Mouse (Mus musculus) hindbrain, embryonic 13.5 days (tissue): ENCODE results near the gene Slc45a3. TPM values are rescaled to one million over a fixed set of nuclear protein-coding genes. Genes with fewer than 3 reads are reported as not detected.

ENCODE experiments used
- ATAC-seq: fragments of 200-750 bp; cut with Nextera tagmentation; 2 replicates; pipeline ENCODE4 v1.8.0; 2017; ENCODE audit warnings: moderate TSS enrichment; ENCODE audit not compliant: low FRiP score
- H3K27ac ChIP-seq: fragments of 300-500 bp; sonication (generic); 2 replicates; pipeline ENCODE4 v1.5.1; 2015; ENCODE audit warnings: inconsistent platforms, mild to moderate bottlenecking, moderate library complexity
- H3K27me3 ChIP-seq: fragments of 300-500 bp; sonication (generic); 2 replicates; pipeline ENCODE4 v1.6.1; 2015; ENCODE audit warnings: mild to moderate bottlenecking, inconsistent platforms
- H3K36me3 ChIP-seq: fragments of 300-500 bp; sonication (generic); 2 replicates; pipeline ENCODE4 v1.6.1; 2015; ENCODE audit warnings: mild to moderate bottlenecking, inconsistent platforms
- H3K4me1 ChIP-seq: fragments of 300-500 bp; sonication (generic); replicated peaks from 2 replicates; pipeline ENCODE4 v1.6.1; 2015; ENCODE audit warnings: inconsistent platforms
- H3K4me2 ChIP-seq: fragments of 300-500 bp; sonication (generic); 2 replicates; pipeline ENCODE4 v1.6.1; 2015; ENCODE audit warnings: inconsistent platforms, mild to moderate bottlenecking, moderate library complexity
- H3K4me3 ChIP-seq: fragments of 300-500 bp; sonication (generic); 2 replicates; pipeline ENCODE4 v1.5.1; 2015; ENCODE audit warnings: mild to moderate bottlenecking, inconsistent platforms
- H3K9ac ChIP-seq: fragments of 300-500 bp; sonication (generic); 2 replicates; pipeline ENCODE4 v1.6.1; 2015; ENCODE audit warnings: mild to moderate bottlenecking, inconsistent platforms
- H3K9me3 ChIP-seq: fragments of 300-500 bp; sonication (generic); 2 replicates; pipeline ENCODE4 v1.6.1; 2016; ENCODE audit warnings: inconsistent platforms
- WGBS: fragments of 180-500 bp; shearing (Covaris S2); methylation state at CpG from one replicate; pipeline ENCODE4 v1.1.7; 2015; 5-methylcytosine and 5-hydroxymethylcytosine counted together
- polyA plus RNA-seq: library from polyadenylated mRNA; unstranded; fragments of >200 nt; fragmentation: Nextera tagmentation; extraction: Ambion mirVana; gene quantifications from 2 replicates; pipeline ENCODE4 v1.2.1, GENCODE M21; 2015

Gene Slc45a3
- polyA plus RNA-seq, 1 experiment from 2014 or later, result 1.8 TPM

- H3K27ac ChIP-seq, result no peak overlapping the region
- peaks cover 54% of the 10 kb centered on the region for H3K36me3 ChIP-seq
- H3K4me3 ChIP-seq, result no peak overlapping the region
- ATAC-seq, result no peak
- no peaks in the 10 kb centered on the region; the same call in 1 of the 2 replicates for H3K4me1 ChIP-seq
- no peaks in the 10 kb centered on the region for H3K27me3 ChIP-seq
- no peak overlapping the region for H3K9ac ChIP-seq
- 93% methylated on average over 1 of the region's 1 CpGs for WGBS
- no peak overlapping the region for H3K4me2 ChIP-seq
- H3K9me3 ChIP-seq, result no peaks in the 10 kb centered on the region
Observed at GRCm38 (mm10) chr1:132016691-132017090, 53.9 kb downstream of the Slc45a3 start.

- H3K9me3 ChIP-seq, result no peaks in the 10 kb centered on the region
- no peak overlapping the region for H3K4me2 ChIP-seq
- no peaks in the 10 kb centered on the region for H3K27me3 ChIP-seq
- no peak overlapping the region for H3K4me3 ChIP-seq
- ATAC-seq, result no peak
- H3K4me1 ChIP-seq, result no peaks in the 10 kb centered on the region
- no peak overlapping the region for H3K27ac ChIP-seq
- H3K36me3 ChIP-seq, result peaks cover 78% of the 10 kb centered on the region
- no peak overlapping the region for H3K9ac ChIP-seq
- WGBS, result 95% methylated on average over 7 of the region's 7 CpGs
Observed at GRCm38 (mm10) chr1:132019876-132020275, 57.1 kb downstream of the Slc45a3 start.

- Histone ChIP-seq H3K4me1 (no peaks in the 10 kb centered on the region), H3K4me3 (no peak overlapping the region), H3K4me2 (no peak overlapping the region), H3K27ac (no peak overlapping the region), H3K9me3 (no peaks in the 10 kb centered on the region), H3K36me3 (peaks cover 82% of the 10 kb centered on the region), H3K9ac (no peak overlapping the region), H3K27me3 (no peaks in the 10 kb centered on the region)
- 95% methylated on average over 3 of the region's 3 CpGs for WGBS
- ATAC-seq, result no peak
Observed at GRCm38 (mm10) chr1:132022107-132022506, 59.3 kb downstream of the Slc45a3 start.

GRCm38 (mm10) chr1:132026925-132027646, 64.3 kb downstream of the Slc45a3 start:
- no peak overlapping the region for H3K4me3 ChIP-seq
- H3K27me3 ChIP-seq, result no peaks in the 10 kb centered on the region
- no peak overlapping the region for H3K4me2 ChIP-seq
- H3K9ac ChIP-seq, result no peak overlapping the region
- H3K27ac ChIP-seq, result no peak overlapping the region
- peaks cover 83% of the 10 kb centered on the region for H3K36me3 ChIP-seq
- no peak for ATAC-seq
- no peaks in the 10 kb centered on the region for H3K4me1 ChIP-seq
- no peaks in the 10 kb centered on the region for H3K9me3 ChIP-seq
- WGBS, result 86% methylated on average over 11 of the region's 11 CpGs

- no peak overlapping the region for H3K27ac ChIP-seq
- ATAC-seq, result no peak
- H3K27me3 ChIP-seq, result no peaks in the 10 kb centered on the region
- no peaks in the 10 kb centered on the region for H3K4me1 ChIP-seq
- H3K9me3 ChIP-seq, result no peaks in the 10 kb centered on the region
- H3K4me3 ChIP-seq, result no peak overlapping the region
- no peak overlapping the region for H3K4me2 ChIP-seq
- H3K9ac ChIP-seq, result no peak overlapping the region
- peaks cover 80% of the 10 kb centered on the region for H3K36me3 ChIP-seq
- WGBS, result 96% methylated on average over 5 of the region's 5 CpGs
Observed at GRCm38 (mm10) chr1:132027978-132028377, 65.2 kb downstream of the Slc45a3 start.

GRCm38 (mm10) chr1:132028413-132028812, 65.6 kb downstream of the Slc45a3 start:
- Histone ChIP-seq H3K9me3 (no peaks in the 10 kb centered on the region), H3K4me1 (no peaks in the 10 kb centered on the region), H3K27me3 (no peaks in the 10 kb centered on the region), H3K36me3 (peaks cover 80% of the 10 kb centered on the region), H3K4me3 (no peak overlapping the region), H3K4me2 (no peak overlapping the region), H3K27ac (no peak overlapping the region), H3K9ac (no peak overlapping the region)
- ATAC-seq, result no peak
- 93% methylated on average over 9 of the region's 9 CpGs for WGBS

GRCm38 (mm10) chr1:132030574-132030973, 67.8 kb downstream of the Slc45a3 start:
- Histone ChIP-seq H3K4me1 (no peaks in the 10 kb centered on the region), H3K27ac (no peak overlapping the region), H3K36me3 (peaks cover 77% of the 10 kb centered on the region), H3K9me3 (no peaks in the 10 kb centered on the region), H3K9ac (no peak overlapping the region), H3K27me3 (no peaks in the 10 kb centered on the region), H3K4me3 (no peak overlapping the region), H3K4me2 (no peak overlapping the region)
- 63% methylated on average over 2 of the region's 2 CpGs for WGBS
- ATAC-seq, result no peak

- no peak overlapping the region for H3K4me2 ChIP-seq
- no peaks in the 10 kb centered on the region for H3K4me1 ChIP-seq
- WGBS, result 89% methylated on average over 7 of the region's 7 CpGs
- H3K27ac ChIP-seq, result no peak overlapping the region
- H3K9me3 ChIP-seq, result no peaks in the 10 kb centered on the region
- no peak overlapping the region for H3K4me3 ChIP-seq
- ATAC-seq, result no peak
- no peaks in the 10 kb centered on the region for H3K27me3 ChIP-seq
- H3K9ac ChIP-seq, result no peak overlapping the region
- H3K36me3 ChIP-seq, result peaks cover 66% of the 10 kb centered on the region
Observed at GRCm38 (mm10) chr1:132032172-132032571, 69.4 kb downstream of the Slc45a3 start.

Other genes starting within 250 kb of the Slc45a3 start
- gene Slc26a9, start 218.9 kb upstream of the Slc45a3 start, polyA plus RNA-seq, result 0.05 TPM in 1 of 2 replicates, not detected in the other
- 0.27 and 0.30 TPM in 2 replicates for gene Pm20d1, start 165.6 kb upstream of the Slc45a3 start, polyA plus RNA-seq
- gene Slc41a1, start 135.5 kb upstream of the Slc45a3 start, polyA plus RNA-seq, result 13.3 and 13.6 TPM in 2 replicates
- gene Rab29, start 95.7 kb upstream of the Slc45a3 start, polyA plus RNA-seq, result 8.0 TPM in 2 replicates
- gene Nucks1, start 52.4 kb upstream of the Slc45a3 start, polyA plus RNA-seq, result 58.4 and 61.6 TPM in 2 replicates
- gene Elk4, start 44.6 kb downstream of the Slc45a3 start, polyA plus RNA-seq, result 10.6 and 11.0 TPM in 2 replicates
- 6.8 and 7.2 TPM in 2 replicates for gene Mfsd4a, start 105.1 kb downstream of the Slc45a3 start, polyA plus RNA-seq
- 0.31 and 0.32 TPM in 2 replicates for gene Cdk18, start 176.7 kb downstream of the Slc45a3 start, polyA plus RNA-seq
- gene Lemd1, start 228.5 kb downstream of the Slc45a3 start, polyA plus RNA-seq, result 24.8 and 25.7 TPM in 2 replicates
- 4.2 and 4.8 TPM in 2 replicates for gene AC124108.1, start 228.5 kb downstream of the Slc45a3 start, polyA plus RNA-seq